Mouse (Mus musculus): ENCODE data around the gene Slfn5. TPM values are rescaled to one million over a fixed set of nuclear protein-coding genes. Genes with fewer than 3 reads are reported as not detected.
"Not testable (repeated sequence)": the region's sequence is repeated elsewhere in the genome, so short reads cannot be mapped to it uniquely, and the experiment has no call there.

Slfn5 gene
- polyA plus RNA-seq, 1 experiment from 2014 or later: 0.83 TPM

DNA sequence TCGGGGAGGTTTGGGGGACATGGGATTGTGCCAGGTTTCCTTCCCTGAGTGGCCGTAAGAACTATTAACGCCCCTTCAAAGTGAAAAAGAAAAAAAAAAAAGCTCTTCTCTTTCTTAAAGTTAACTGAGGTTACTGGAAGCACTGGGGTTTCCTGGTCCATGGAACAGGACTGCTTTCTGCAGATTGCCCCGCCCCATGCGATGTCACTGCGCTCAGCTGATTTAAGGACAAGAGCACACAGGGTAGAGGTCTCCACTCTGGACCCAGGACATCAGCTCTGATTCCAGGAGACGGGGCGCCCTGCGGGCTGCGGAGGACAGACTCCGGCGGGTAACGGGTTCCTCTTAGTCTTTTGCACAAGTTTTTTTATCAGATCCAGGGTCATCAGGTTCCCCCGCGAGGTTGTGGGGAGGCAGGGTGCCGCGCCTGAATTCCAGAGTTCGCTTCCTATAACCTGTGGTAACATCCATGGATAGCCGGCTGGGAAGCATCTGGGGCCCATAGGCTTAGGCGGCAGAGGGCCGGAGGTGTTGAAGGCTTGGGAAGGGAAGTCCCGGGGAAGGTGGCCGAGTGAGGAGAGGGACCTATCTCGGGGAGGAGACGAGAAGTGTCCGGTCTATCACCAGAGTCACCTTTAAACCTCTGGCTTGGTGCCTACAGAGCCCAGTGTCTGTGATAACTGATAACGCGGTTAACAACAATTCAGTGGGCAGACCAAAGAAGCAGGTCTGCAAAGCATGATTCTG lies 889 bp downstream of the Slfn5 start:
- Histone ChIP-seq H3K4me3 (no peak overlapping the region), H3K36me3 (no peaks in the 10 kb centered on the region), H3K4me2 (replicated peaks) (peak overlapping the region; percentile 21; the same call in 1 of the 2 replicates), H3K4me1 (0 out of 2 replicates have a peak, but pooled peaks cover 6% of the 10 kb centered on the region), H3K9me3 (no peaks in the 10 kb centered on the region), H3K9ac (replicated peaks) (no peak overlapping the region), H3K27ac (replicated peaks) (no peak overlapping the region), H3K27me3 (peaks cover 60% of the 10 kb centered on the region)
- no peak for ATAC-seq (ENCODE audit: low FRiP score, low read depth)
- WGBS: 8% methylated on average over 28 of the region's 28 CpGs

DNA sequence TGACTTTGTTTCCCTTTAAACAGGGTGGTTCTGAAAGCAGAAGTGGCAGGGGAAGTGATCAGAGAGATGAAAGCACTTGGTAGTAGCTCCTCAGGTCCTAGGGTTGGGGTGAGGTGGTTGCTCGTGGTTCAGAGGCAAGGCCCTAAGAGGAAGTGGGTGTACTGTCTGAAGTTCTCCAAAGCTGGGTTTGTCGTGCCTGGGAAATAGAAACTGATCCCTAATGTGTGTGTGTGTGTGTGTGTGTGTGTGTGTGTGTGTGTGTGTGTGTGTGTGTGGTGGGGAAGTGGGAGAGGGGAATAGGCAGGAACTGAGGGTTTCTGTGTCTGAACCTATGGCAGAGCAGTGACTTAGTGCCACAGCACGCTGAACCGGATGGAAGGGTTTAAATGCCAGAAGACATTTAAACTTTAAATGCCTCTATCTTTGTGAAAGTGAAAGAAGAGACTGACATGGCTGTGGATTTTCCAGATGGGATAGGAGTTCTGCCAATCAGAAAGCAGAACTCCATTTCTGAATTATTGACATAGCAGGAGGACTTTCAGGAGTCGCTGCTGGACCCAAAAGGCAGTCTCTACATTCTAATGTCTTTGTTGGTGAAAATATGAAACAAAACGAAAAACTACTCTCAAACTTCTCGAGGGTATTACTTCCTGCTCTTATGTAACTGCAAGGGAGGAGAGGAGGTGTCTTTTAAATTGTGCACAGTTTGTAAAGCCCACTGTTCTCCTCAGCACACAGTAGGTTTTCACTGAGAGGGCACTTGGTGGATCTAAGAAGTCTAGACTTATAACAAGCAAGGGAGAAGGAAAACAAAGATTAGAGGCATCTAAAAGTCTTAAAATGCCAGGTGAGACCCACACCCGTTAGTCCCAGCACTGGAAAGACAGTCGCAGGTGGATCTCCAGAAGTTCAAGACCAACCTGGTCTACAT lies 1.7 kb downstream of the Slfn5 start:
- H3K4me3 ChIP-seq: no peak overlapping the region
- WGBS: 71% methylated on average over 9 of the region's 9 CpGs
- peaks cover 54% of the 10 kb centered on the region for H3K27me3 ChIP-seq
- no peak for ATAC-seq (ENCODE audit: low FRiP score, low read depth)
- no peak overlapping the region for H3K9ac ChIP-seq (replicated peaks)
- no peaks in the 10 kb centered on the region for H3K36me3 ChIP-seq
- no peaks in the 10 kb centered on the region for H3K9me3 ChIP-seq
- no peak overlapping the region for H3K4me2 ChIP-seq (replicated peaks)
- 0 out of 2 replicates have a peak, but pooled peaks cover 6% of the 10 kb centered on the region for H3K4me1 ChIP-seq
- no peak overlapping the region for H3K27ac ChIP-seq (replicated peaks)

DNA sequence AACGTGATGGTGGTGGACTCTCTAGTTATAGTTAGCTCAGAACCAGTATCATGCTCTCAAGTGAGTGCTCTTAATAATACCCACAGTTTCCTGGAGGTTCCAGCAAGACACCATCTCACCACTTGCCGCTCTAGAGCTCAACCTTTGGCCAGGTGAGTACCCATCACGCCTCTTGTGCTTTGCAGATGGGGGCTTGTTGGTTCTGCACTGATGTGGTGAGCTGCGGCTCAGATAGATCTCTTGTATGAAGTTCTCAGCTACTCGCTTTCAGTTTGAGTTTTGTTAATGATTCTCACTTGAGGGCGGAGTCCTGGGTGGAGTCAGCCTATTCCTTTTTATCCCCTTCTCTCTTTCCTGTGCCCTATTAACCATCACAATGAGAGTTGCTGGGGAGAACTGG lies 3.5 kb downstream of the Slfn5 start:
- no peak overlapping the region for H3K4me3 ChIP-seq
- WGBS: 81% methylated on average over 6 of the region's 6 CpGs
- no peaks in the 10 kb centered on the region for H3K9me3 ChIP-seq
- no peak for ATAC-seq (ENCODE audit: low FRiP score, low read depth)
- no peak overlapping the region for H3K27ac ChIP-seq (replicated peaks)
- H3K4me2 ChIP-seq (replicated peaks): no peak overlapping the region
- H3K9ac ChIP-seq (replicated peaks): no peak overlapping the region
- H3K36me3 ChIP-seq: no peaks in the 10 kb centered on the region
- peaks cover 41% of the 10 kb centered on the region for H3K27me3 ChIP-seq
- H3K4me1 ChIP-seq: 0 out of 2 replicates have a peak, but pooled peaks cover 6% of the 10 kb centered on the region

DNA sequence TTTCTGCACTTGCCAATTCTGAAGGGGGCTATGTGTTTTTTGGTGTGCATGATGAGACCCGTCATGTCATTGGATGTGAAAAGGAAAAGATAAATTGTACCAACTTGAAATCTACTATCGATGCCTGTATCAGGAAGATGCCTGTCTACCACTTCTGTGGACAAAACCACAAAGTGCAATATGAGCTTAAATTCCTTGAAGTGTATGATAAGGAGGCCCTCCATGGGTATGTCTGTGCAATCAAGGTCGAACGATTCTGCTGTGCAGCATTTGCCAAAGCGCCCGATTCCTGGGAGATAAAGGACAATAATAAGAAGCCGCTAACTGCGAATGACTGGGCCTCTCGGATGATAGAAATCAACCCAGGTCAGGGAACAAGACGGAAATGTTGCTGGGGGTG lies 5.8 kb downstream of the Slfn5 start:
- Histone ChIP-seq H3K9me3 (no peaks in the 10 kb centered on the region), H3K4me3 (no peak overlapping the region), H3K4me2 (replicated peaks) (no peak overlapping the region), H3K27me3 (peaks cover 25% of the 10 kb centered on the region), H3K27ac (replicated peaks) (no peak overlapping the region), H3K36me3 (no peaks in the 10 kb centered on the region), H3K4me1 (0 out of 2 replicates have a peak, but pooled peaks cover 2% of the 10 kb centered on the region), H3K9ac (replicated peaks) (no peak overlapping the region)
- no peak for ATAC-seq (ENCODE audit: low FRiP score, low read depth)
- 81% methylated on average over 10 of the region's 10 CpGs for WGBS

DNA sequence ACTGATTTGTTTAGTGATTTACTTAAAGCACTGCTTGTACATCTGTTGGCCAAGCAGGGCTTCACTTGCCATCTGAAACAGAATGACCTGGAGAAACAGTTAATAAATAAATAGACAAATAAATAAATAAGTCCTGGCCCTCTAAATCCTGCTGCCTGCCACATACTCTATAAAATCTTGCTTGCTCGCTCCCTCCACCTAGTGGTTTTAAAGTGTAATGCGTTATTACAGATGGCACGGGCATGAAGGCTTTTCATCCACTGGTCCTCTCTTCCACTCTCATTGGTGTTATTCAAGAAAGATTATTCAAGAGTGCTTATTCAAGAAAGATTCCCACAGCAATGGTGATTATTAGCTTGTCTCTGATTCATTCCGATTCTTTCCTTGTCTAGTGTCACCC lies 8.5 kb downstream of the Slfn5 start:
- H3K36me3 ChIP-seq: no peaks in the 10 kb centered on the region
- 16% methylated on average over 4 of the region's 4 CpGs for WGBS
- peaks cover 5% of the 10 kb centered on the region; the same call in 1 of the 2 replicates for H3K27me3 ChIP-seq
- no peak overlapping the region for H3K4me3 ChIP-seq
- H3K9ac ChIP-seq (replicated peaks): no peak overlapping the region
- H3K9me3 ChIP-seq: no peaks in the 10 kb centered on the region
- no peak overlapping the region for H3K4me2 ChIP-seq (replicated peaks)
- H3K4me1 ChIP-seq: no peaks in the 10 kb centered on the region
- ATAC-seq (ENCODE audit: low FRiP score, low read depth): no peak
- no peak overlapping the region for H3K27ac ChIP-seq (replicated peaks)

DNA sequence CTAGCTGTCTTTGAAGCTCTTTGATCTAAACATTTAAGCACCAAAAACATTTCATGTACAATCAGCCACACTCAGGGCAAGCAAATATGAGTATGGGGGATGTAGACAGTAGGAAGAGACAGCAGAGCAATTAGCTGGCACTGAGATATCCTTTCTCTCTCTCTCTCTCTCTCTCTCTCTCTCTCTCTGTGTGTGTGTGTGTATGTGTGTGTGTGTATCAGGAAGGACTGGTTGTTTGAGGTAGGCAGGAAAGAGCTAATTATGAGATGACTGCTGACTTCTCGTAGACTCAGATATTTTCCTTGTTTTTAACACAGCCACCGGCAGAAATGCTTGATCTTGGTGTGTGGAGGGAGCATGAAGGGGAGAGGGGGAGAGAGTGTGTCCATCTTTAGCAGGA lies 10.6 kb downstream of the Slfn5 start:
- H3K4me3 ChIP-seq: no peak overlapping the region
- no peak overlapping the region for H3K9ac ChIP-seq (replicated peaks)
- H3K9me3 ChIP-seq: no peaks in the 10 kb centered on the region
- no peak overlapping the region for H3K4me2 ChIP-seq (replicated peaks)
- no peaks in the 10 kb centered on the region for H3K36me3 ChIP-seq
- ATAC-seq (ENCODE audit: low FRiP score, low read depth): no peak
- no peak overlapping the region for H3K27ac ChIP-seq (replicated peaks)
- 78% methylated on average over 2 of the region's 2 CpGs for WGBS
- H3K27me3 ChIP-seq: peaks cover 5% of the 10 kb centered on the region; the same call in 1 of the 2 replicates
- H3K4me1 ChIP-seq: no peaks in the 10 kb centered on the region

DNA sequence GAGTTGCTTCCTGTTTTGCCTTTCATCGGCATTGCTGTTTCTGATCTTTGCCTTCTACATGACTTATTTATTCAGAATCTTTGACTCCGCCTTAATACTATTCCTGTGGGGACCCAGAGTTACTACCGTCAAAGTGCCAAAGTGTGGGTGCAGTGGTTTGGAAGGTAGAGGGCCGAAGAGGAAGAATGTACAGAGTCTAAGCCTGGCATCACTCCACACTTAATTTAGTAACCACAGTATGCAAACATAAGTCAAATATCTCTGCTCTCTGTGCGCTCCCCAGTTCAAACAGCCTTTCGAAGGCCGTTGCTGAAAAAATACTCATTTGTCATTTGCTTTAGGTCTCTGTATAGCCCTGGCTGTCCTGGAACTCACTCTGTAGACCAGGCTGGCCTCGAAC lies 11.1 kb downstream of the Slfn5 start:
- no peak overlapping the region for H3K9ac ChIP-seq (replicated peaks)
- H3K27ac ChIP-seq (replicated peaks): no peak overlapping the region
- H3K4me2 ChIP-seq (replicated peaks): no peak overlapping the region
- no peaks in the 10 kb centered on the region for H3K36me3 ChIP-seq
- ATAC-seq (ENCODE audit: low FRiP score, low read depth): no peak
- H3K4me1 ChIP-seq: no peaks in the 10 kb centered on the region
- H3K27me3 ChIP-seq: peaks cover 5% of the 10 kb centered on the region; the same call in 1 of the 2 replicates
- H3K9me3 ChIP-seq: no peaks in the 10 kb centered on the region
- H3K4me3 ChIP-seq: no peak overlapping the region
- 86% methylated on average over 8 of the region's 8 CpGs for WGBS

DNA sequence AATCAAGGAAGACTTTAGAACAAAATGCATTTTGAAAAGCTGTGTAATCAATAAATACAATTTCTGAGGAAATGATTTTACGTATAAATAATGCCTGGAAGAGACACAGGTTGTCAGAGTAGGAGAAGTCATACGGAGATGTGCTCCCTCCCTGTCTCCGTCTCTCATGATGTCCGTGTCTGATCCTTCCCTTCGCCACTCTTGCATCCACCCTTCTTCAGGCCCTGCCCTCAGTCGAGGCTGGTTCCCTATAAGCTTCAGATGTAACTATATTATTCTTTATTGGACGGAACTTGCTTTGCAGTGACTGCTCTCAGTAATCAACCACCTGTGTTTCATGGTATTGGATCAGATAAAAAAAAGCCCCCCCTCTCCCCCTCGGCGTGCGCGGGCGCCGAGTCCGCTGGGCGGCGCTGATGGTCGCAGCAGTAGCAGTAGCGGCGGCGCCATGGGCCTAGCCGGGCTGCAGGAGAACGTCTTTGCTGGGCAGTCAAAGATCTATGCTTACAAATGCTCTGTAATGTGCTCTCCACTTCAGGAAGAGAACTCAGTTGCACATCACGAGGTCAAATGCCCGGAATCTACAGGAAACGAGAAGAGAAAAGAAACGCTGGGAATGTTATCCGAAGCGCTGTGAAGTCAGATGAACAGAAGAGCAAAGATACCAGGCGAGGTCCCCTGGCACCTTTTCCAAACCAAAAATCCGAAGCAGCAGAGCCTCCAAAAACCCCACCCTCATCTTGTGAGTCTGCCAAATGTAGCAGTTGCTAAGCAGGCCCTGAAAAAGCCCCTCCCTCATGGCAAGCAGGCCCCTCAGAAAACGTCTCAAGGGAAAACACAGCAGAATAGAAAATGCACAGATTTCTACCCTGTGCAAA lies 19.8 kb downstream of the Slfn5 start:
- Histone ChIP-seq H3K9ac (replicated peaks) (peak overlapping the region; percentile 46), H3K4me3 (peak overlapping the region; percentile 28), H3K27me3 (peaks cover 8% of the 10 kb centered on the region; the same call in 1 of the 2 replicates), H3K9me3 (no peaks in the 10 kb centered on the region), H3K27ac (replicated peaks) (no peak overlapping the region), H3K4me2 (replicated peaks) (peak overlapping the region; percentile 53), H3K36me3 (no peaks in the 10 kb centered on the region), H3K4me1 (peaks cover 6% of the 10 kb centered on the region; the same call in 1 of the 2 replicates)
- no peak for ATAC-seq (ENCODE audit: low FRiP score, low read depth)
- WGBS: 9% methylated on average over 31 of the region's 31 CpGs

DNA sequence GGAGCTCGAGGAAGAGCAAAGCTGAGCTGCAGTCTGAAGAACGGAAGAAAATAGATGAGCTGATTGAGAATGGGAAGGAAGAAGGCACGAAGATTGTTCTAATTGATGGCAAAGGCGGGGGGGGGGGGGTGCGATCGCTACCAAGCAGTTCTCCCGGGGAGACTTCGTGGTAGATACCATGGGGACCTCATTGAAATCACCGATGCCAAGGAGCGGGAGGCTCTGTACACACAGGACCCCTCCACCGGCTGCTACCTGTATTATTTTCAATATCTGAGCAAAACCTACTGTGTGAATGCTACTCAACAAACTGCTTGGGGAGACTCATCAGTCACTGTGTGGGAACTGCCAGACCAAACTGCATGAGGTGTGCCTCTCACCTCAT lies 20.4 kb downstream of the Slfn5 start:
- peaks cover 6% of the 10 kb centered on the region; the same call in 1 of the 2 replicates for H3K4me1 ChIP-seq
- peak overlapping the region; percentile 53 for H3K4me2 ChIP-seq (replicated peaks)
- WGBS: 75% methylated on average over 10 of the region's 11 CpGs
- H3K9me3 ChIP-seq: no peaks in the 10 kb centered on the region
- H3K36me3 ChIP-seq: no peaks in the 10 kb centered on the region
- H3K27me3 ChIP-seq: peaks cover 8% of the 10 kb centered on the region; the same call in 1 of the 2 replicates
- no peak overlapping the region for H3K27ac ChIP-seq (replicated peaks)
- ATAC-seq (ENCODE audit: low FRiP score, low read depth): no peak
- H3K4me3 ChIP-seq: no peak overlapping the region
- 0 out of 2 replicates have a peak overlapping the region, but pooled peaks have one; percentile 46 for H3K9ac ChIP-seq (replicated peaks)

DNA sequence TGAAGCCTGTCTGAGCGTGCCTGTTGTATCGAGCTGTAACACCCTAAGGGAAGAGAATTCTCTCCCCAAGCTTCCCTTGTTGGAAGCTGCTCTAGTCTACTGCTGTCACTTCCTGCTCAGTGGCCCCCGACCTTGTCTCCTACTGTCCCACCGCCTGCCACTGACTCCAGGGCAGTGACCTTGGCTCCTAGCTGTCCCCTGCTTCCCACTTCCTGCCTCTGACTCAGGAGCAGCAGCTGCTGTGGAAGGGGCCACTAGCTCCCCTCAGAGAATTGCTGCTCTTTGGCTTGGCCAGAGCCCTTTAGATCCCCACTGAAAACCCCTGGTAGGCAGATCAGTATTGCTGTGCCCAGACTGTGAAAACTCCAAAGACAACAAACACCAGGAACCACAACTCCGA lies 22.8 kb downstream of the Slfn5 start:
- no peak for ATAC-seq (ENCODE audit: low FRiP score, low read depth)

DNA sequence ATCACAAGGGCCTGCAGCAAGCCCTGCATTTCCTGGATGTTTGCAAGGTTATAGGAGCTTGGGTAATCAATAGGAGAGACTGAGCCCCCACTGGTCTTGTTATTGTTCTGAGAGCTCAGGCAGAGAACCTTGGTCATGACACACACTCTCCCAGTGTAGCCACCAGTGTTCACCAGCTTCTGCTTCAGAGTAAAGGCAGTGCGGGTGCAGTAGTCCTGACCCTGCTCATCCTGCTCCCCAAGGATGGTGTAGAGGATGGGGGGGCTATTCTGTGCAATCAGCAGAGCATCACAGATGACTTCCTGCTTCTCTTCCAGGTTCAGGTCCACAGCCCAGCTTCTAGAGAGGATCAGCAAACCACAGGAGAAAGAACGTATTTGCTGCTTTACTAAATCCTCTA lies 31.3 kb downstream of the Slfn5 start:
- H3K9ac ChIP-seq (replicated peaks); H3K4me1 ChIP-seq; H3K27ac ChIP-seq (replicated peaks); H3K9me3 ChIP-seq; ATAC-seq (ENCODE audit: low FRiP score, low read depth); H3K27me3 ChIP-seq; H3K36me3 ChIP-seq; H3K4me2 ChIP-seq (replicated peaks); H3K4me3 ChIP-seq: not testable (repeated sequence)
- 91% methylated on average over 2 of the region's 2 CpGs for WGBS

More for the DNA sequence above, 22.8 kb downstream of the Slfn5 start:
- H3K27ac ChIP-seq (replicated peaks): no peak overlapping the region
- no peaks in the 10 kb centered on the region for H3K36me3 ChIP-seq
- no peak overlapping the region for H3K4me3 ChIP-seq
- H3K4me2 ChIP-seq (replicated peaks): no peak overlapping the region
- H3K4me1 ChIP-seq: peaks cover 6% of the 10 kb centered on the region; the same call in 1 of the 2 replicates
- peaks cover 8% of the 10 kb centered on the region; the same call in 1 of the 2 replicates for H3K27me3 ChIP-seq
- no peaks in the 10 kb centered on the region for H3K9me3 ChIP-seq
- H3K9ac ChIP-seq (replicated peaks): no peak overlapping the region
- WGBS: 61% methylated on average over 5 of the region's 5 CpGs
